Mouse (Mus musculus) kidney, adult 11 months (tissue): ENCODE results near the gene Dupd1.
"Not testable (repeated sequence)": the region's sequence is repeated elsewhere in the genome, so short reads cannot be mapped to it uniquely, and the experiment has no call there.

Experiments
- DNase-seq: peaks from one replicate; pipeline ENCODE4 v3.0.0; 2022

The Dupd1 gene

GRCm38 (mm10) chr14:21670422-21671006, 43.9 kb downstream of the Dupd1 start:
- not testable (repeated sequence) for DNase-seq

GRCm38 (mm10) chr14:21669633-21670421, 44.5 kb downstream of the Dupd1 start:
- DNase-seq: no peak

GRCm38 (mm10) chr14:21669218-21669617, 45.2 kb downstream of the Dupd1 start:
- DNase-seq: no peak

GRCm38 (mm10) chr14:21662465-21663142, 51.8 kb downstream of the Dupd1 start:
- peak; percentile 54 for DNase-seq

- peak; percentile 23 for DNase-seq
Measured at GRCm38 (mm10) chr14:21659652-21660051, 54.7 kb downstream of the Dupd1 start.

GRCm38 (mm10) chr14:21659155-21659554, 55.2 kb downstream of the Dupd1 start:
- no peak for DNase-seq

- no peak for DNase-seq
Measured at GRCm38 (mm10) chr14:21653813-21654212, 60.6 kb downstream of the Dupd1 start.

GRCm38 (mm10) chr14:21640806-21641435, 73.5 kb downstream of the Dupd1 start:
- DNase-seq: no peak

GRCm38 (mm10) chr14:21636548-21636947, 77.8 kb downstream of the Dupd1 start:
- no peak for DNase-seq

- no peak for DNase-seq
Measured at GRCm38 (mm10) chr14:21631665-21632200, 82.6 kb downstream of the Dupd1 start.
